Mouse (Mus musculus): ENCODE measurements at regions not wholly inside any gene's neighbourhood (a gene's known extent, or its start where the extent isn't known, plus 50 kb on each side); places are given as distances from the start of the nearest gene placed in this dataset.

DNA sequence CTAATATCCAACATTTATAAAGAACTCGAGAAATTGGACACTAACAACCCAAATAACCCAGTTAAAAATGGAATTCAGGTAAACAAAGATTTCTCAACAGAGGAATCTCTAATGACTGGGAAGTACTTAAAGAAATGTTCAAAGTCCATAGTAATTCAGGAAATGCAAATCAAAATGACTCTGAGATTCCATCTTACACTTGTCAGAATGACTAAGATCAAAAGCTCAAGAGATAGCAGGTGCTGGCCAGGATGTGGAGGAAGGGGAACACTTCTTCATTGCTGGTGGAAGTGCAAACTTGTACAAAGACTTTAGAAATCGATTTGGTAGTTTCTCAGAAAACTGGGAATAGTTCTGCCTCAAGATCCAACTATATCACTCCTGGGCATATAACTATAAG is 203.4 kb downstream of the Pdha2 start:
- TF ChIP-seq EP300 (optimal IDR thresholded peaks at IDR 0.05) (no peak), CTCF (IDR thresholded peaks at IDR 0.05; ENCODE audit: low read depth) (no peak)

Data from stomach, postnatal 0 days (tissue).